19 mouse cellular contexts compared by ENCODE assay signal in genomic region chr2:96714561-96714960, GRCm38 (mm10).
DNase-seq lines count a peak whose midpoint lies in the region; ATAC-seq lines count a peak whose summit lies in the region.
"Had no signal": no experiment of that assay in that cellular context is flagged by ENCODE, and none has a peak within 500 bp of the region (broad histone marks: within the 10 kb centered on the region; RNA-seq: fewer than 3 reads in every experiment).

No protein-coding gene starts in this region.

- DNase-seq in cerebellum, adult 8-10 months = peak; percentile 9
- DNase-seq in cerebellum, postnatal 14 days = no peak
- DNase-seq in left cerebral cortex, adult 18-20 months (ENCODE audit: low spot score in 2 of 2) = peak; percentile 21 to 43
- no peak for DNase-seq in left cerebral cortex, postnatal 4 days
- DNase-seq in right cerebral cortex, adult 18-20 months = peak; percentile 25
- DNase-seq in thymus, postnatal 25 days = no peak
- DNase-seq in embryonic facial prominence, embryonic 10.5 days (ENCODE audit: low spot score) = no peak
- DNase-seq: adrenal gland, adult 8-10 months; gastrocnemius, adult 2 months; kidney, adult 11 months; lung, postnatal 10 days had no signal

- H3K4me1 ChIP-seq in embryonic facial prominence, embryonic 10.5 days = no peaks in the 10 kb centered on the region
- H3K4me1 ChIP-seq: embryonic facial prominence, embryonic 13.5 days; forebrain, embryonic 10.5 days; heart, embryonic 12.5 days; hindbrain, embryonic 15.5 days; limb, embryonic 15.5 days; megakaryocyte, embryonic 14.5 days had no signal

- H3K4me3 ChIP-seq in embryonic facial prominence, embryonic 10.5 days = no peak overlapping the region
- H3K4me3 ChIP-seq: embryonic facial prominence, embryonic 13.5 days; forebrain, embryonic 10.5 days; gastrocnemius, adult 2 months; heart, embryonic 12.5 days; hindbrain, embryonic 15.5 days; limb, embryonic 15.5 days; megakaryocyte, embryonic 14.5 days had no signal

- no peaks in the 10 kb centered on the region for H3K9me3 ChIP-seq in embryonic facial prominence, embryonic 10.5 days
- H3K9me3 ChIP-seq: embryonic facial prominence, embryonic 13.5 days; forebrain, embryonic 10.5 days; heart, embryonic 12.5 days; hindbrain, embryonic 15.5 days; limb, embryonic 15.5 days; megakaryocyte, embryonic 14.5 days had no signal

- WGBS in embryonic facial prominence, embryonic 10.5 days = 89% methylated on average over 7 of the region's 7 CpGs

- H3K27me3 ChIP-seq in embryonic facial prominence, embryonic 10.5 days (replicated peaks; ENCODE audit: low read depth, poor library complexity, severe bottlenecking) = no peaks in the 10 kb centered on the region
- H3K27me3 ChIP-seq: embryonic facial prominence, embryonic 13.5 days; heart, embryonic 12.5 days; hindbrain, embryonic 15.5 days; limb, embryonic 15.5 days; megakaryocyte, embryonic 14.5 days had no signal

- intact Hi-C loops in left cerebral cortex, postnatal 4 days (cut with DNase I) = no loop called here

- no peaks in the 10 kb centered on the region for H3K36me3 ChIP-seq in embryonic facial prominence, embryonic 10.5 days (replicated peaks)
- H3K36me3 ChIP-seq: embryonic facial prominence, embryonic 13.5 days; forebrain, embryonic 10.5 days; heart, embryonic 12.5 days; hindbrain, embryonic 15.5 days; limb, embryonic 15.5 days had no signal

- no peak overlapping the region for H3K27ac ChIP-seq in embryonic facial prominence, embryonic 10.5 days (replicated peaks)
- H3K27ac ChIP-seq: embryonic facial prominence, embryonic 13.5 days; forebrain, embryonic 10.5 days; gastrocnemius, adult 2 months; hindbrain, embryonic 15.5 days; kidney, postnatal 0 days; limb, embryonic 15.5 days had no signal

- ATAC-seq in megakaryocyte, adult 5-6 weeks (ENCODE audit: poor library complexity, severe bottlenecking) = no peak

Comparison
In these comparisons a context has a peak if more than half of its experiments do, and no peak if none do; other contexts are left out.
1. DNase-seq: peak in cerebellum, adult 8-10 months (single experiment), left cerebral cortex, adult 18-20 months (2 of 2) and right cerebral cortex, adult 18-20 months (single experiment); none in cerebellum, postnatal 14 days (0 of 2), left cerebral cortex, postnatal 4 days (single experiment), thymus, postnatal 25 days (single experiment) and embryonic facial prominence, embryonic 10.5 days (single experiment).